Mouse (Mus musculus): ENCODE data around the gene Yif1a.

The Yif1a gene

DNA sequence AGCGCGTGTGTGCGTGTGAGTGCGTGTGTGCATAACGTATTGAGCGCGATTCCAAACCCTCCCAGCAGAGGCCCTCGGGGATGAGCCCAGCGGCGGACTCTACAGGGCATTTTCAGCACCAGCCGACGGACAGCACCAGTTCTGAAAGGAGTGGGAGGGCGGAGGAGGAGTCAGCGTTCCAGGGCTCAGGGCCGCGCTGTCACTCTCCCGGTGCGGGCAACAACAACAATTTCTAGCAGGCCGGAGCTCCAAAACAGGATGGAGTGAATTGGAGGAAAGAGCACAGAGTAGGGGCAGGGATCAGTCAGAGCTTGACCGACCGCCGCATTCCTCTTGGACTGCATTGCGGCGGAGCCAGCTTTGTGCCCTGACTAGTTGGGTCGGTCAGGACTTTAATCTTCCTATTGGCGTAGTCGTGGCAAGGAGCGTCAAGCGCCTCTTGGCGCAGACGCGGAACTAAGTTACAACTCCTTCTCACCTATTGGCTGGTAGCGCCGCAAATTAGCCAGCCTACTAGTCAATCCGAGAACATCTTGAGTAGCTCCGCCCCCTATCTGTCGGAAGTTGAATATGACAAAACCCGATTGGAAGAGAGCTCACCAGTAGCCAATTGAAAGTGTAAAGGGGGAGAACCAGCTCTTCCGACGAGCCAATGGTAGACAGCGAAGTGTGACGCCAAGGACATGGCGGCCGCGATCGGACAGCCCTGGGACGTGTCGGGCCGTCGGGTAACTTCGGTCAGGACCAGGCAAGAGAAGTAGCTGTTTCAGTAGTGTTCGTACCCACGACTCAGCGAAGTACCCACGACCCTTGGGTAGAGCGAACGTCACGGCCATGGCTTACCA lies at the start of gene Yif1a:
Yif1a (plus strand) TSS at position 655 of the 845 bp plus-strand sequence.
- no peaks in the 10 kb centered on the region for H3K27me3 ChIP-seq (ENCODE audit: control insufficient read depth, insufficient read depth, low read length, poor library complexity, severe bottlenecking)
- no peaks in the 10 kb centered on the region for H3K36me3 ChIP-seq (ENCODE audit: control insufficient read depth, insufficient read depth, low read length, poor library complexity, severe bottlenecking)
- peak; percentile 98 for DNase-seq (ENCODE audit: low read depth, low spot score)

DNA sequence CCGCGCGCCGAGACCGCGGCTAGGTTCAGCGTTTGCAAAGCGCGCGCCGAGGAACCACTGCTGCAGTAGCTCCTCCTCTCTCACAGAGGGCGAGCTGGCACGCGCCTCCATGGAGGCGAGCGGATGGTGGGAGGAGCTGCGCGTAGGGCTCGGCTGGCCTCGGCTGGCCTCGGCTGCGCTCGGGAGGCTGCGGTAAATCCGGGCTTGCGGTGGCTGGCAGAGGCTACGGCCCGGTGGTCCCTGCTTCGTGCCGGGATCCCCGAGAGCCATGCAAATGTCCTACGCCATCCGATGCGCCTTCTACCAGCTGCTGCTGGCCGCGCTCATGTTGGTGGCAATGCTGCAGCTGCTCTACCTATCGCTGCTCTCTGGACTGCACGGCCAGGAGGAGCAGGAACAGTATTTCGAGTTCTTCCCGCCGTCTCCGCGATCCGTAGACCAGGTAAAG lies 49.6 kb upstream of the Yif1a start, which contains the start of the genes B4gat1 and AC124502.3:
B4gat1 (plus strand) TSS at position 118 of the 448 bp plus-strand sequence.
AC124502.3 (plus strand) TSS at position 183 of the 448 bp plus-strand sequence.
- no peaks in the 10 kb centered on the region for H3K27me3 ChIP-seq (ENCODE audit: control insufficient read depth, insufficient read depth, low read length, poor library complexity, severe bottlenecking)
- peak; percentile 89 for DNase-seq (ENCODE audit: low read depth, low spot score)
- no peaks in the 10 kb centered on the region for H3K36me3 ChIP-seq (ENCODE audit: control insufficient read depth, insufficient read depth, low read length, poor library complexity, severe bottlenecking)

DNA sequence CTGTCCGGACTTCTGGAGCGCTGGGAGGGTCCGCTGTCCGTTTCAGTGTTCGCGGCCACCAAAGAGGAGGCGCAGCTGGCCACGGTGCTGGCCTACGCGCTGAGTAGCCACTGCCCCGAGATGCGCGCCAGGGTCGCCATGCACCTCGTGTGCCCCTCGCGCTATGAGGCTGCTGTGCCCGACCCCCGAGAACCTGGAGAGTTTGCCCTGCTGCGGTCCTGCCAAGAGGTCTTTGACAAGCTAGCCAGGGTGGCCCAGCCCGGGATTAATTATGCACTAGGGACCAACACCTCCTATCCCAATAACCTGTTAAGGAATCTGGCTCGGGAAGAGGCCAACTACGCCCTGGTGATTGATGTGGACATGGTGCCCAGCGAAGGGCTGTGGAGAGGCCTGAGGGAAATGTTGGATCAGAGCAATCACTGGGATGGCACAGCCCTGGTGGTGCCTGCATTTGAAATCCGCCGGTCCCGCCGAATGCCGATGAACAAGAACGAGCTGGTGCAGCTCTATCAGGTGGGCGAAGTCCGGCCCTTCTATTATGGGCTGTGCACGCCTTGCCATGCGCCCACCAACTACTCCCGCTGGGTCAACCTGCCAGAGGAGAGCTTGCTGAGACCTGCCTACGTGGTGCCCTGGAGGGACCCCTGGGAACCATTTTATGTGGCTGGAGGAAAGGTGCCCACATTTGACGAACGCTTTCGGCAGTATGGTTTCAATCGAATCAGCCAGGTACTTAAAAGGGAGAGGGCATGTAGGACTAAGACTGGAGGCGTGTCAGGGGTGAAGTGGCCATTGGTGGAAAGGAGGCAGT lies 48.8 kb upstream of the Yif1a start:
- H3K36me3 ChIP-seq (ENCODE audit: control insufficient read depth, insufficient read depth, low read length, poor library complexity, severe bottlenecking): no peaks in the 10 kb centered on the region
- no peak for DNase-seq (ENCODE audit: low read depth, low spot score)
- no peaks in the 10 kb centered on the region for H3K27me3 ChIP-seq (ENCODE audit: control insufficient read depth, insufficient read depth, low read length, poor library complexity, severe bottlenecking)

DNA sequence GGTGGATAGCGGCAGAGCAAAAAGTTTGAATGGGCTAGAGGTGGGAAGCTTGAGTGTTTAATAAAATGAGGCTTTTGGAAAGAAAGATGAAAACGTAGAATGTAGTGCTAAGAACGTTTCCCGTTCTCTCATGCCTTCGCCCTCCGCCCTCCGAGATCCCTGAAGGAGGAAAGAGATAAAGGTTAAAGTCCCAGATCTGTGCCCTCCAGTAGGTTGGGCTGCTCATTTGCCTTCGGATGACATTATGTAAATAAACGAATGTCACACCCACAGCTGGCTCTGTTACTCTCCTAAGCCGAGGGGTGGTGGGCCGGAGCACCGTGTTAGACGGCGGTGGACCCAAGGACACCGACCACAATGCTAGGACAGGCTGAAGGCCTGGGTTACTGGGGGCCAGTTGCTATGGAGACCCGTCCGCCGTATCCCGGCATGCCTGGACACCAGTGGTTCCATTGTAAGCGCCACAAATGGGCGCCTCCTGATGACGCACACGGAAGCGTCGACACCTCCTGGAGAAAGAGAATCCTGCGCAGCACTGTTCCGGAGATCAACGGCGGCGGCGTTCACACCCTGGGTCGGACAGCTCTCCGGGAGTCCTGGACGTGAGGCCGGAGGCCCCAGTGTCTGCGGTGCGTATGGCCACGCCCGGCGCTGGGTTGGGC lies 47.3 kb upstream of the Yif1a start, which contains the start of gene Brms1:
Brms1 (plus strand) TSS at position 493 of the 662 bp plus-strand sequence.
- H3K27me3 ChIP-seq (ENCODE audit: control insufficient read depth, insufficient read depth, low read length, poor library complexity, severe bottlenecking): no peaks in the 10 kb centered on the region
- peak; percentile 91 for DNase-seq (ENCODE audit: low read depth, low spot score)

DNA sequence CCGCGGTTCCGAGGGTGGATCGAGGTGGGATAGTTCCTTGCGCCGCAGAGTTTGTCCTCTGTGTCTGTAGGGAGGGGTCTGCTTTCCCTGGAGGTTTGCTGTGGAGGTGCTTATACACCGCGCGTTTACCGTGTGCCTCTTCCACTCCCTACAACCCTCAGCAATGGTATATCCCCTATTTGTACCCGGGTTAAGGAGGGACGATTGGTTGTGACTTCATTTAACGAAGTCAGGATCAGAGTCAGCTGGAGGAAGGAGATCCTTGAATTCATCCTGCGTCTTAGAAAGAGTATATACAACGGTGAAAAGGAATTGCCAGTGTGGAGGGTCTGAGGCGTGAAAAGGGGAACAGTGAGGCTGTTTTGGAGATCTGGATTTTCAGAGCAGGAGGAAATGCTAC lies 46.8 kb upstream of the Yif1a start:
- DNase-seq (ENCODE audit: low read depth, low spot score): no peak
- Histone ChIP-seq H3K36me3 (ENCODE audit: control insufficient read depth, insufficient read depth, low read length, poor library complexity, severe bottlenecking) (peaks cover 5% of the 10 kb centered on the region), H3K27me3 (ENCODE audit: control insufficient read depth, insufficient read depth, low read length, poor library complexity, severe bottlenecking) (no peaks in the 10 kb centered on the region)

More for the DNA sequence above, 47.3 kb upstream of the Yif1a start, which contains the start of gene Brms1:
- H3K36me3 ChIP-seq (ENCODE audit: control insufficient read depth, insufficient read depth, low read length, poor library complexity, severe bottlenecking): peaks cover 3% of the 10 kb centered on the region; the same call in 1 of the 2 replicates

DNA sequence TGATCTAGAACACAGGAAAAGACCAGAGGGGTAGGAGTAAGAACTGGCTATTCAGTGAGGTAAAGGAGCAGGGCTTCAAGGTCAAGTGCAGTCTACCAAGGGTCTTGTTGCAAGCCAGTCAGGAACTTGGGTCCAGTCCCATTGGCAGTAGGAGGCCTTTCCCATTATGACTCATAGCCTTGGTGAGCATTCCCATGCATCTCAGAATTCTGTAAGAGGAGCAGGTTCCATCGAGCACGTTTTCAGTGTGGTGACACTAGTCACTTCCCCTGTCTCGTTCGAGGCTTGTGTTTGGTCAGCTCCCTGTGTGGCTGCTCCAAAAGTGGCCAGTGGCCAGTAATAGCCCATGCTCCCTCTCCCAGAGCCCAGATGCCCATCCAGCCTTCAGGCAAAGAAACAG lies 42.8 kb upstream of the Yif1a start:
- DNase-seq (ENCODE audit: low read depth, low spot score): no peak
- Histone ChIP-seq H3K36me3 (ENCODE audit: control insufficient read depth, insufficient read depth, low read length, poor library complexity, severe bottlenecking) (peaks cover 14% of the 10 kb centered on the region), H3K27me3 (ENCODE audit: control insufficient read depth, insufficient read depth, low read length, poor library complexity, severe bottlenecking) (no peaks in the 10 kb centered on the region)

DNA sequence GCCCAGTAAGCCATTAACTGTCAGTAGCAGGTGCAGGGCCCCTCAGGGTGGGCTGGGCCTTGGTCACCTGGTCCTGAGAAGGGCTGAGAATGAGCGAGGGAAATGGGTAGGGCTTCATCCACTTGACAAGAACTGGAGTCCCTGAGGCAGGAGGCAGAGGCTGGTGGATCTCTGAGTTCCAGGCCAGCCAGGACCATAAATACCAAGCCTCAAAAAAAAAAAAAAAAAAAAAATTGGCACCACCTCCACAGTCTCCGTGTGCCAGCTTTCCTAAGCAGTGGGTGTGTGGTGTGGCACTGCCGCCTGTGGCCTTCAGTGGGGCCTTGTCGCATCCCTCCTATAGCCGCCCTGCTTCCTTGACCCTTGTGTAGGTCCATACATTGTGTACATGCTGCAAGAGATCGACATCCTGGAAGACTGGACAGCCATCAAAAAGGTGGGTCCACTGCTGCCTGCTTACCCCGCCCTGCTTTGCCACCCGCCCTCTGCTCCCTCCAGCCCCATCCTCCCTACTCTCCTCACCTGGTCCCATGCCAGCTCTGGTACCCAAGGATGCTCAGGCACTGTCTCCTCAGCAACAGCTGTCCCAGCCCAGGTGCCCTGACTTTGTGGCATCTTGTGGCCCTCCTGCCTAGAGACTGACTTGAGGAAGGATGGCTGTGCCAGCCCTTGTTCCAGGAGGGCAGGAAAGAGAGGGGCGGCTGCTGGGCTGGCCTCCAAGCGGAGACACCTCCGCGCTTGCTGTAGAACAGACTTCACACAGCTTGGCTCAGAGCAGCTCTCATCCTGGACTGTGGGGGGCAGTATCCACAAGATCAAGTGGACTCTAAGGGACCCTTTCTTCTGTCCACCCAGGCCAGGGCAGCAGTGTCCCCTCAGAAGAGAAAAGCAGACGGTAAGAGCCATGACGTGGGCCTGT lies 39.9 kb upstream of the Yif1a start:
- peaks cover 14% of the 10 kb centered on the region for H3K36me3 ChIP-seq (ENCODE audit: control insufficient read depth, insufficient read depth, low read length, poor library complexity, severe bottlenecking)
- no peak for DNase-seq (ENCODE audit: low read depth, low spot score)
- no peaks in the 10 kb centered on the region for H3K27me3 ChIP-seq (ENCODE audit: control insufficient read depth, insufficient read depth, low read length, poor library complexity, severe bottlenecking)

DNA sequence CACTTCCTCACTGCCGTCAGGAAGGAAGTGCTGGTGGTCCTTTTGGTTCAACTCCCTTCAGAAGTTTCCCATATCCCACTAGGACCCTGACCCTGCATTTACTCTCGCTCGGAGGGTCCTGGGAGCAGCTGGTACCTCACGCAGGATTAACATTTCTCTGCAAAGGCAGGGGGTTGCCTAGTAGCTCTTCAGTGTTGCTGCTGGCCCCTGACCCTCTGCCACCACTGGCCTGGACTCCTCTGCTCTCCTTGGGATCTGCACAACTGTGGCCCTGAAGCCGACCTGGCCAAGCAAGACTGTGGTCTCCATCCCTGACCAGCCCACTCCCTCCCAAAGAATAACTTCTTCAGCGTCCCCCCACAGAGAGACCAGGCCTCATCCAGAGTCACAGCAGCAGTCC lies 39.0 kb upstream of the Yif1a start:
- Histone ChIP-seq H3K27me3 (ENCODE audit: control insufficient read depth, insufficient read depth, low read length, poor library complexity, severe bottlenecking) (no peaks in the 10 kb centered on the region), H3K36me3 (ENCODE audit: control insufficient read depth, insufficient read depth, low read length, poor library complexity, severe bottlenecking) (peaks cover 14% of the 10 kb centered on the region)
- DNase-seq (ENCODE audit: low read depth, low spot score): no peak

DNA sequence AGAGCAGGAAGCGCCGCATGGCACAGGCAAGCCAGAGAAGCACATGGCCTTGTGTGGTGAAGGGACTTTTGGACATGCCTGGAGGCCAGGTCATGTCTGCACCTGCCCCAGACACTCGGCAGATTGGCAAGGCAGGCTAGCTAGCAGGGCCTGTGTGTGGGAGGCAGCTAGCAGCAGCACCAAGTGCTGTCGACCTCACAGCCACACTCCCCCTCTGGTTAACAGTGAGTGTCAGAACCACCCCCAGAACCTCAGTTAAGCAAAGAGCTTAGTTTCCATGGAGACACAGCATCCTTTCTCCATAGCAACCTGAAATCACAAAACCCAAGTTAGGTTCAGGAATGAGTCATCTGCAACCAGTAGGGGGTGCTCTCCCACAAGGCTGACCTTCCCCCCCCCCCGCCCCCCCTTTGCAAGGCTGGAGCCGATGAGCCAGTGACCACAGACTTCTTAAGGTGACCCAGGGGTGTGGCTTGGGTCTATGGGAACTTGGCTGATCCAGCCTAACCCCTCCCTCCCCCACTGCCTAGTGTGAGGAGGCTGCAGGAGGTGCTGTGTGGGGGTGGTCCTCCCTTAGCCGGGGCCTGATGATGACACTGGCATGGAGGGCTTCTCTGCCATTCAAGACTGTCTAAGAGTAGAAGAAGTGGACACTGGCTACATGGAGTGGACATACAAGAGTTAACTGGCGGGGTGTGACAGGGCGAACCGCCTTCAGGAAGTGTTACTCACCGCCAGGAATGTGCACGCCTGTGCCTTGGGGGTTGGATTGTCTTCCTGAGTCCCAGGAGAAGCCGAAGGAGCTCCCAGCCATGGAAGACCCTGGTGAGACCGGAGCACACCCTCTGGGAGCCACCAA lies 38.1 kb upstream of the Yif1a start, which contains the start of gene Rin1:
Rin1 (plus strand) TSS at position 435 of the 859 bp plus-strand sequence.
- Histone ChIP-seq H3K27me3 (ENCODE audit: control insufficient read depth, insufficient read depth, low read length, poor library complexity, severe bottlenecking) (no peaks in the 10 kb centered on the region), H3K36me3 (ENCODE audit: control insufficient read depth, insufficient read depth, low read length, poor library complexity, severe bottlenecking) (peaks cover 12% of the 10 kb centered on the region)
- peak; percentile 66 for DNase-seq (ENCODE audit: low read depth, low spot score)

DNA sequence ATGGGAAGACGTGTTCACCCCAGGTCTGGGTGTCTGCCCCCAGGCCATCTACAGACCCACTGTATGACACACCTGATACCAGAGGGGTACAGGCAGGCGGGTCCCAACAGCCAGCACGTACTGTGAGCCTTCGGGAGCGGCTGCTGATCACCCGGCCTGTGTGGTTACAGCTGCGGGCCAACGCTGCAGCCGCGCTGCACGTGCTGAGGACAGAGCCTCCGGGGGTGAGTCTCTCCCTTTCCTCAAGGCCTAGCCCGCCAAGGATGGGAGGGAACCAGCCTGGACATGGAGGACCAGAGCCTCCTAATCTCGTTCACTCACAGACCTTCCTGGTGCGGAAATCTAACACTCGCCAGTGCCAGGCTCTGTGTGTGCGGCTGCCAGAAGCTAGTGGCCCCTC lies 37.3 kb upstream of the Yif1a start:
- no peak for DNase-seq (ENCODE audit: low read depth, low spot score)
- H3K36me3 ChIP-seq (ENCODE audit: control insufficient read depth, insufficient read depth, low read length, poor library complexity, severe bottlenecking): peaks cover 10% of the 10 kb centered on the region
- H3K27me3 ChIP-seq (ENCODE audit: control insufficient read depth, insufficient read depth, low read length, poor library complexity, severe bottlenecking): no peaks in the 10 kb centered on the region

DNA sequence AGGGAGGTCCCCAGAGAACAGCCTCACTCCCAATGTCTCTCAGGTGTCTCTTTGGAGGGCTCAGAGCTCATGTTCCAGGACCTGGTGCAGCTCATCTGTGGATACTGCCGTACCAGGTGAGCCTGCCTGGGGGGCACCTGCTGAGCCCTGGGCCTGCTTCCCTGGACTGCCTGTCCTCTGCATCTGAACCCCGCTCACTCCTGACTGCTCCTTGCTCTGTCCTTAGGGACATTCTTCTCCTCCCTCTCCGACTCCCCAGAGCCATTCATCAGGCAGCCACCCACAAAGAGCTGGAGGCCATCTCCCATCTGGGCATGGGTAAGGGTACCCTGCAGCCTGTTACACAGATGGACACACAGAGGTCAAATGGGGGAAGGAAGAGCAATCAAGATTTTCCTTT lies 36.8 kb upstream of the Yif1a start:
- no peak for DNase-seq (ENCODE audit: low read depth, low spot score)
- Histone ChIP-seq H3K27me3 (ENCODE audit: control insufficient read depth, insufficient read depth, low read length, poor library complexity, severe bottlenecking) (no peaks in the 10 kb centered on the region), H3K36me3 (ENCODE audit: control insufficient read depth, insufficient read depth, low read length, poor library complexity, severe bottlenecking) (peaks cover 9% of the 10 kb centered on the region)

DNA sequence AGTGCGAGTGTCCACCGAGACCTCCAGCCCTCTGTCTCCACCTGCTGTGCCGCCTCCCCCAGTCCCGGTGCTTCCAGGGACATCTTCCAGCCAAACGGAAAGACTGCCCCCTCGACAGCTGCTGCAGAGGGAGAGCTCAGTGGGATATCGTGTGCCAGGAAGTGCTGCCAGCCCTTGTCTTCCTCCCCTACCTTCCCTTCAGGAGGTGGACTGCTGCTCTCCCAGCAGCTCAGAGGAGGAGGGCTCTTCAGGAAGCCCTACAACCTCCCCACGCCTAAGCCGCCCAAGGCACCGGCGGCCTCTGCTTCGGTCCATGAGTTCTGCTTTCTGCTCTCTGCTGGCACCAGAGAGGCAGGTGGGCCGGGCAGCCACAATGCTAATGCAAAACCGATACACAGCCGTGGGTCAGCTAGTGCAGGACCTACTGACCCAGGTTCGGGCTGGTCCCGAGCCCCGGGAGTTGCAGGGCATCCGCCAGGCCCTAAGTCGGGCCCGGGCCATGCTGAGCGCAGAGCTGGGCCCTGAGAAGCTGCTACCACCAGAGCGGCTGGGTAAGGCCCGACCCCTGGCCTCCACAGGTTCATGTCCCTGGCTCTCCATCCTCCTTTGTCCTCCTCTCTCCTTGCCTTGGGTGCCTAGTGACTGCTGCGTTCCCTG lies 36.0 kb upstream of the Yif1a start:
- Histone ChIP-seq H3K27me3 (ENCODE audit: control insufficient read depth, insufficient read depth, low read length, poor library complexity, severe bottlenecking) (no peaks in the 10 kb centered on the region), H3K36me3 (ENCODE audit: control insufficient read depth, insufficient read depth, low read length, poor library complexity, severe bottlenecking) (peaks cover 4% of the 10 kb centered on the region; the same call in 1 of the 2 replicates)
- DNase-seq (ENCODE audit: low read depth, low spot score): no peak
